Mouse (Mus musculus) left cerebral cortex, postnatal 14 days (tissue): ENCODE data around the gene Rit1. TPM values are rescaled to one million over a fixed set of nuclear protein-coding genes. Genes with fewer than 3 reads are reported as not detected.

Experiments used
- total RNA-seq, 2 experiments: library from RNA; stranded (reverse); gene quantifications; 2 replicates each; pipeline ENCODE4 v1.2.3; 2021

The Rit1 gene
- total RNA-seq, 2 experiments from 2014 or later: 45.5 to 47.8 TPM

Other genes starting within 250 kb of the Rit1 start
- gene Lmna, start 206.9 kb upstream of the Rit1 start, total RNA-seq: 10 to 100 TPM; 50.0 to 54.2 TPM
- gene Mex3a, start 184.4 kb upstream of the Rit1 start, total RNA-seq: 1 to 10 TPM; 3.3 to 4.2 TPM
- gene Rab25, start 168.5 kb upstream of the Rit1 start, total RNA-seq: not detected
- 100 to 1,000 TPM; 108 to 109 TPM for gene Lamtor2, start 163.8 kb upstream of the Rit1 start, total RNA-seq
- 10 to 100 TPM; 91.2 to 91.6 TPM for gene Ubqln4, start 163.1 kb upstream of the Rit1 start, total RNA-seq
- 100 to 1,000 TPM; 114 to 123 TPM for gene Ssr2, start 141.0 kb upstream of the Rit1 start, total RNA-seq
- gene Arhgef2, start 110.9 kb upstream of the Rit1 start, total RNA-seq: 100 to 1,000 TPM; 310 to 316 TPM
- gene Rxfp4, start 63.7 kb upstream of the Rit1 start, total RNA-seq: not detected
- 10 to 100 TPM; 53.6 to 55.1 TPM for gene Khdc4, start 31.0 kb upstream of the Rit1 start, total RNA-seq
- 100 to 1,000 TPM; 491 to 530 TPM for gene Syt11, start 58.3 kb downstream of the Rit1 start, total RNA-seq
- 10 to 100 TPM; 41.6 to 42.3 TPM for gene Gon4l, start 118.4 kb downstream of the Rit1 start, total RNA-seq
- gene Msto1, start 197.2 kb downstream of the Rit1 start, total RNA-seq: 10 to 100 TPM; 22.8 to 28.7 TPM
- 10 to 100 TPM; 64.0 to 66.9 TPM for gene Ash1l, start 233.8 kb downstream of the Rit1 start, total RNA-seq
- gene Dap3, start 234.3 kb downstream of the Rit1 start, total RNA-seq: 100 to 1,000 TPM; 109 to 111 TPM